Mouse (Mus musculus): ENCODE measurements around the gene Nhej1.

The Nhej1 gene

GRCm38 (mm10) chr1:74936221-74936830, 188.7 kb downstream of the Nhej1 start:
- DNase-seq (ENCODE audit: low read depth, low spot score), result no peak

GRCm38 (mm10) chr1:74935402-74935801, 189.6 kb downstream of the Nhej1 start, which contains the start of gene Cfap65:
Gene Cfap65, minus strand, starts transcription at chr1:74935599.
- DNase-seq (ENCODE audit: low read depth, low spot score), result peak; percentile 77

GRCm38 (mm10) chr1:74927621-74928296, 197.2 kb downstream of the Nhej1 start:
- DNase-seq (ENCODE audit: low read depth, low spot score), result no peak

GRCm38 (mm10) chr1:74926721-74927120, 198.3 kb downstream of the Nhej1 start:
- peak; percentile 57 for DNase-seq (ENCODE audit: low read depth, low spot score)

- no peak for DNase-seq (ENCODE audit: low read depth, low spot score)
Measured at GRCm38 (mm10) chr1:74924464-74924863, 200.5 kb downstream of the Nhej1 start.

Data from ZHBTc4 (cell line).